Mouse (Mus musculus) midbrain, embryonic 16.5 days (tissue): ENCODE data around the gene Olfr347. TPM values are rescaled to one million over a fixed set of nuclear protein-coding genes. Genes with fewer than 3 reads are reported as not detected.

ENCODE experiments used
- ATAC-seq: fragments of 200-750 bp; cut with Nextera tagmentation; 2 replicates; pipeline ENCODE4 v1.8.0; 2017; ENCODE audit warnings: moderate TSS enrichment
- H3K27ac ChIP-seq: fragments of 300-500 bp; sonication (generic); 2 replicates; pipeline ENCODE4 v1.5.1; 2014; ENCODE audit warnings: mild to moderate bottlenecking, low read length, mixed read lengths
- H3K27me3 ChIP-seq: fragments of 300-500 bp; sonication (generic); 2 replicates; pipeline ENCODE4 v1.6.1; 2014; ENCODE audit warnings: low read depth, low read length, mixed read lengths; ENCODE audit not compliant: control insufficient read depth, insufficient read depth
- H3K36me3 ChIP-seq: fragments of 300-500 bp; sonication (generic); 2 replicates; pipeline ENCODE4 v1.6.1; 2014; ENCODE audit warnings: mild to moderate bottlenecking, low read length, moderate library complexity, mixed read lengths; ENCODE audit not compliant: control insufficient read depth, insufficient read depth
- H3K4me1 ChIP-seq: fragments of 300-500 bp; sonication (generic); 2 replicates; pipeline ENCODE4 v1.6.1; 2014; ENCODE audit warnings: mild to moderate bottlenecking, low read length, mixed read lengths; ENCODE audit not compliant: control insufficient read depth, insufficient read depth
- H3K4me2 ChIP-seq: fragments of 300-500 bp; sonication (generic); 2 replicates; pipeline ENCODE4 v1.6.1; 2014; ENCODE audit warnings: mild to moderate bottlenecking, low read length, mixed read lengths
- H3K4me3 ChIP-seq: fragments of 300-500 bp; sonication (generic); 2 replicates; pipeline ENCODE4 v1.5.1; 2014; ENCODE audit warnings: low read depth, mild to moderate bottlenecking, low read length, moderate library complexity, mixed read lengths
- H3K9ac ChIP-seq: fragments of 300-500 bp; sonication (generic); 2 replicates; pipeline ENCODE4 v1.6.1; 2014; ENCODE audit warnings: low read depth, low read length, mixed read lengths
- H3K9me3 ChIP-seq: fragments of 300-500 bp; sonication (generic); replicated peaks from 2 replicates; pipeline ENCODE4 v1.6.1; 2014; ENCODE audit warnings: mild to moderate bottlenecking, low read length, mixed read lengths; ENCODE audit not compliant: control insufficient read depth, poor library complexity, severe bottlenecking
- WGBS: fragments of 180-500 bp; shearing (Covaris S2); extraction: QIAGEN DNeasy Blood & Tissue Kit; methylation state at CpG from one replicate; pipeline ENCODE4 v1.1.7; 2014; 5-methylcytosine and 5-hydroxymethylcytosine counted together
- polyA plus RNA-seq: library from polyadenylated mRNA; unstranded; fragments of >200 nt; fragmentation: Nextera tagmentation; extraction: Ambion mirVana; gene quantifications from 2 replicates; pipeline ENCODE4 v1.2.1, GENCODE M21; 2015

Olfr347 gene
- polyA plus RNA-seq: not detected in 2 replicates

DNA sequence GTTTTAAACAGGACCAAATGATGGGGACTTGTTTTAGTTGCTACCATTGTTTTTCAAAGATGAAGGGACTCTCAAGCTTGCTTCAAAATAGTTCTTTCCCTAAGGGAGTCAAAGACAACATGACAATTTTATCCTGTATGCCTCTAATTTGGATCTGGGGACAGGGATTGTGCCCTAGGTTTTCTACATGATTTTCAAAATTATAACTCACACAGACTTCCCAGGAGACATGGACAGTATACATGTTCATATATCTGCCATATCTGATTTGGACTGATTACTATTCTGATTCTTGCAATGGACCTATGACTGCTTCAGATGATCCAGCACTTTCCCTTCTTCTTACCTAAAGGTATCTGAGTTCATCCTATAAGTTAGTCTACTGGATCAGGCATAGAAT, at the start of gene Olfr347:
TSS of gene Olfr347 (plus strand) at position 301 of the 400 bp plus-strand sequence.
- Histone ChIP-seq H3K4me1 (no peaks in the 10 kb centered on the region), H3K4me3 (no peak within 1 kb of the TSS), H3K9me3 (peaks cover 8% of the 10 kb centered on the region; the same call in 1 of the 2 replicates), H3K27me3 (no peaks in the 10 kb centered on the region), H3K36me3 (no peaks in the 10 kb centered on the region), H3K9ac (no peak within 1 kb of the TSS), H3K27ac (no peak within 1 kb of the TSS), H3K4me2 (no peak within 1 kb of the TSS)
- no peak for ATAC-seq

DNA sequence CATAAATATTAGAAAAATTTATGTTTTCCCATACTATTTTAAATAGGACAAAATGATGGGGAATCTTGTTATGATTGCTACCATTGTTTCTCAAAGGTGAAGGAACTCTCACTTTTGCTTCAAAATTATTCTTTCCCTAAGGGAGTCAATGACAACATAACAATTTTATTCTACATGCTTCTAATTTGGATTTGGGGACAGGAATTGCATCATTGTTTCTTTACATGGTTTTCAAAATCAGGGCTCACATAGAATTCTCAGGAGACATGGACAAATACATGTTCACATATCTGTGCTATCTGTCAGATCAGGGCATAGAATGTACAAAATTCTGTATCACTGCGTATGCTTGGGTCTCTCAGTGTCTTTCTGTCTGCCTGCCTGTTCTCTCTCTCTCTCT, 46.2 kb upstream of the Olfr347 start, which contains the start of gene Olfr346:
TSS of gene Olfr346 (plus strand) at position 301 of the 400 bp plus-strand sequence.
- H3K27ac ChIP-seq: no peak within 1 kb of the TSS
- H3K4me2 ChIP-seq: no peak within 1 kb of the TSS
- WGBS: 95% methylated on average over 1 of the region's 1 CpGs
- H3K27me3 ChIP-seq: no peaks in the 10 kb centered on the region
- H3K9ac ChIP-seq: no peak within 1 kb of the TSS
- peaks cover 7% of the 10 kb centered on the region; the same call in 1 of the 2 replicates for H3K9me3 ChIP-seq
- no peak for ATAC-seq
- H3K4me1 ChIP-seq: no peaks in the 10 kb centered on the region
- H3K4me3 ChIP-seq: no peak within 1 kb of the TSS
- H3K36me3 ChIP-seq: no peaks in the 10 kb centered on the region

GRCm38 (mm10) chr2:36736226-36736625, 4.5 kb downstream of the Olfr347 start:
- Histone ChIP-seq H3K36me3 (no peaks in the 10 kb centered on the region), H3K4me1 (no peaks in the 10 kb centered on the region), H3K4me2 (no peak overlapping the region), H3K27ac (no peak overlapping the region), H3K4me3 (no peak overlapping the region), H3K9ac (no peak overlapping the region), H3K27me3 (no peaks in the 10 kb centered on the region), H3K9me3 (peaks cover 2% of the 10 kb centered on the region; the same call in 1 of the 2 replicates)
- WGBS: 56% methylated on average over 3 of the region's 3 CpGs
- ATAC-seq: no peak

DNA sequence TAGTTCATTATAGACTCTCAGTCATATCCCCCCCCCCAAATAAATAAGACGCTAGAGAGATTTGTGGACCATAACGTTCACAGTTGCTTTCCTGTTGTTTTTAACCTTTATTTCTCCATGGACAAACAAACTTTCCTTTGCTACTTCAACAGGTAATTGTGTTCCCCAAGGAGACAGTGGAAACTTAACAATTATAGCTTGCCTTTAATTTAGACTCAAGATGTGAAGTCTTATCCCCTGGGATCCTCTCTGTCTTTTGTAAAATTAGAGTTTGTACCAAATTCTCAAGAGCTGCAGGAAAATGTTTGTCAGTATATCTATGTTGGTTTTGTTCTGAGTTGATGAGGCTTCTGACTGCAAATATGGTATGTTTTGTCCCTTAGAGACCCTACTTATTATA, 52.3 kb downstream of the Olfr347 start, which contains the start of gene Olfr348:
TSS of gene Olfr348 (plus strand) at position 301 of the 400 bp plus-strand sequence.
- H3K36me3 ChIP-seq: no peaks in the 10 kb centered on the region
- no peak within 1 kb of the TSS for H3K9ac ChIP-seq
- no peak within 1 kb of the TSS for H3K27ac ChIP-seq
- H3K4me2 ChIP-seq: no peak within 1 kb of the TSS
- H3K9me3 ChIP-seq: peaks cover 7% of the 10 kb centered on the region; the same call in 1 of the 2 replicates
- WGBS: 71% methylated on average over 2 of the region's 2 CpGs
- H3K27me3 ChIP-seq: no peaks in the 10 kb centered on the region
- H3K4me1 ChIP-seq: no peaks in the 10 kb centered on the region
- no peak within 1 kb of the TSS for H3K4me3 ChIP-seq
- no peak for ATAC-seq

Other genes starting within 250 kb of the Olfr347 start
- gene Olfr341, start 249.4 kb upstream of the Olfr347 start, polyA plus RNA-seq: not detected in 2 replicates
- not detected in 2 replicates for gene Olfr342, start 206.9 kb upstream of the Olfr347 start, polyA plus RNA-seq
- gene Olfr344, start 165.2 kb upstream of the Olfr347 start, polyA plus RNA-seq: not detected in 2 replicates
- gene Olfr345, start 91.9 kb upstream of the Olfr347 start, polyA plus RNA-seq: not detected in 2 replicates
- not detected in 2 replicates for gene Olfr346, start 46.1 kb upstream of the Olfr347 start, polyA plus RNA-seq
- not detected in 2 replicates for gene Olfr348, start 52.4 kb downstream of the Olfr347 start, polyA plus RNA-seq
- gene Olfr50, start 58.6 kb downstream of the Olfr347 start, polyA plus RNA-seq: not detected in 2 replicates
- gene Olfr3, start 85.1 kb downstream of the Olfr347 start, polyA plus RNA-seq: not detected in 2 replicates
- gene Olfr350, start 114.4 kb downstream of the Olfr347 start, polyA plus RNA-seq: not detected in 2 replicates
- gene Olfr351, start 130.8 kb downstream of the Olfr347 start, polyA plus RNA-seq: not detected in 2 replicates
- not detected in 2 replicates for gene Olfr352, start 136.6 kb downstream of the Olfr347 start, polyA plus RNA-seq
- not detected in 2 replicates for gene Olfr353, start 161.0 kb downstream of the Olfr347 start, polyA plus RNA-seq
- gene Olfr354, start 173.8 kb downstream of the Olfr347 start, polyA plus RNA-seq: not detected in 2 replicates
- not detected in 2 replicates for gene Olfr355, start 197.0 kb downstream of the Olfr347 start, polyA plus RNA-seq
- gene Olfr356, start 205.2 kb downstream of the Olfr347 start, polyA plus RNA-seq: not detected in 2 replicates